Mouse (Mus musculus): Measurements from ENCODE around the gene Styk1.

- TF ChIP-seq CTCF (IDR thresholded peaks at IDR 0.05; ENCODE audit: borderline replicate concordance, extremely low read depth, insufficient read depth, insufficient read length) (no peak), POLR2A (IDR thresholded peaks at IDR 0.05; ENCODE audit: borderline replicate concordance, extremely low read depth, insufficient read depth, insufficient read length, poor library complexity, severe bottlenecking) (no peak)
Measured at GRCm38 (mm10) chr6:131292276-131292990, 61.0 kb downstream of the Styk1 start.

Data from brain, embryonic 14.5 days (tissue).